Mouse (Mus musculus): ENCODE measurements at regions not wholly inside any gene's neighbourhood (a gene's known extent, or its start where the extent isn't known, plus 50 kb on each side); places are given as distances from the start of the nearest gene placed in this dataset.

GRCm38 (mm10) chr12:65680335-65680734 lies 455.0 kb downstream of the Wdr20rt start:
- Histone ChIP-seq H3K4me1 (no peaks in the 10 kb centered on the region), H3K27ac (no peak overlapping the region), H3K36me3 (no peaks in the 10 kb centered on the region), H3K4me3 (no peak overlapping the region), H3K27me3 (ENCODE audit: insufficient read depth, poor library complexity, severe bottlenecking) (no peaks in the 10 kb centered on the region), H3K9me3 (no peaks in the 10 kb centered on the region)
- 64% methylated on average over 2 of the region's 2 CpGs for WGBS
- no peak for DNase-seq (ENCODE audit: low spot score)

GRCm38 (mm10) chr12:65681826-65682225 lies 456.5 kb downstream of the Wdr20rt start:
- Histone ChIP-seq H3K4me3 (no peak overlapping the region), H3K36me3 (no peaks in the 10 kb centered on the region), H3K27ac (no peak overlapping the region), H3K9me3 (no peaks in the 10 kb centered on the region), H3K27me3 (ENCODE audit: insufficient read depth, poor library complexity, severe bottlenecking) (no peaks in the 10 kb centered on the region), H3K4me1 (no peaks in the 10 kb centered on the region)
- DNase-seq (ENCODE audit: low spot score): no peak
- 79% methylated on average over 6 of the region's 6 CpGs for WGBS

- H3K4me1 ChIP-seq: no peaks in the 10 kb centered on the region
- no peaks in the 10 kb centered on the region for H3K9me3 ChIP-seq
- no peak for DNase-seq (ENCODE audit: low spot score)
- no peak overlapping the region for H3K27ac ChIP-seq
- H3K27me3 ChIP-seq (ENCODE audit: insufficient read depth, poor library complexity, severe bottlenecking): no peaks in the 10 kb centered on the region
- 49% methylated on average over 1 of the region's 1 CpGs for WGBS
- H3K36me3 ChIP-seq: no peaks in the 10 kb centered on the region
- no peak overlapping the region for H3K4me3 ChIP-seq
Observed at GRCm38 (mm10) chr12:65704985-65705384, 479.7 kb downstream of the Wdr20rt start.

GRCm38 (mm10) chr12:65712304-65712703 lies 487.0 kb downstream of the Wdr20rt start:
- no peak overlapping the region for H3K4me3 ChIP-seq

More at GRCm38 (mm10) chr12:65712304-65712703, 487.0 kb downstream of the Wdr20rt start:
- Histone ChIP-seq H3K4me1 (no peaks in the 10 kb centered on the region), H3K27ac (no peak overlapping the region), H3K27me3 (ENCODE audit: insufficient read depth, poor library complexity, severe bottlenecking) (no peaks in the 10 kb centered on the region), H3K36me3 (no peaks in the 10 kb centered on the region), H3K9me3 (no peaks in the 10 kb centered on the region)
- 69% methylated on average over 2 of the region's 2 CpGs for WGBS
- no peak for DNase-seq (ENCODE audit: low spot score)

Measured in heart, embryonic 10.5 days (tissue).